Mouse (Mus musculus): ENCODE data around the gene P3h2. TPM values are rescaled to one million over a fixed set of nuclear protein-coding genes. Genes with fewer than 3 reads are reported as not detected.

The P3h2 gene
- polyA plus RNA-seq, 1 experiment from 2014 or later = 1.8 TPM

GRCm38 (mm10) chr16:25953359-25953758, 152.2 kb downstream of the P3h2 start:
- ATAC-seq = no peak
- no peak overlapping the region for H3K4me3 ChIP-seq (ENCODE audit: low read depth, low read length)
- no peak overlapping the region for H3K9ac ChIP-seq (ENCODE audit: low read depth, low read length)
- H3K4me1 ChIP-seq (replicated peaks; ENCODE audit: control insufficient read depth, insufficient read depth, low read length) = no peaks in the 10 kb centered on the region
- no peaks in the 10 kb centered on the region for H3K27me3 ChIP-seq (replicated peaks; ENCODE audit: control insufficient read depth, insufficient read depth, low read length)
- TF ChIP-seq CTCF (IDR thresholded peaks at IDR 0.05; ENCODE audit: low read depth) = no peak
- WGBS = 76% methylated on average over 5 of the region's 5 CpGs
- H3K27ac ChIP-seq (ENCODE audit: low read depth, low read length) = no peak overlapping the region
- H3K4me2 ChIP-seq (replicated peaks; ENCODE audit: low read depth) = no peak overlapping the region
- no peaks in the 10 kb centered on the region for H3K9me3 ChIP-seq (ENCODE audit: control insufficient read depth)
- H3K36me3 ChIP-seq (ENCODE audit: control insufficient read depth, insufficient read depth) = no peaks in the 10 kb centered on the region

- peak; percentile 64 for TF ChIP-seq CTCF (IDR thresholded peaks at IDR 0.05; ENCODE audit: low read depth)
- 53% methylated on average over 2 of the region's 2 CpGs for WGBS
- Histone ChIP-seq H3K27ac (ENCODE audit: low read depth, low read length) (no peak overlapping the region), H3K9ac (ENCODE audit: low read depth, low read length) (no peak overlapping the region), H3K4me1 (replicated peaks; ENCODE audit: control insufficient read depth, insufficient read depth, low read length) (no peaks in the 10 kb centered on the region), H3K36me3 (ENCODE audit: control insufficient read depth, insufficient read depth) (no peaks in the 10 kb centered on the region), H3K4me2 (replicated peaks; ENCODE audit: low read depth) (no peak overlapping the region), H3K9me3 (ENCODE audit: control insufficient read depth) (no peaks in the 10 kb centered on the region), H3K27me3 (replicated peaks; ENCODE audit: control insufficient read depth, insufficient read depth, low read length) (no peaks in the 10 kb centered on the region), H3K4me3 (ENCODE audit: low read depth, low read length) (no peak overlapping the region)
- ATAC-seq = no peak
Observed at GRCm38 (mm10) chr16:25952005-25952404, 153.6 kb downstream of the P3h2 start.

GRCm38 (mm10) chr16:25948067-25948466, 157.5 kb downstream of the P3h2 start:
- WGBS = 34% methylated on average over 1 of the region's 1 CpGs
- H3K9ac ChIP-seq (ENCODE audit: low read depth, low read length) = no peak overlapping the region
- H3K9me3 ChIP-seq (ENCODE audit: control insufficient read depth) = no peaks in the 10 kb centered on the region
- TF ChIP-seq CTCF (IDR thresholded peaks at IDR 0.05; ENCODE audit: low read depth) = no peak
- no peak overlapping the region for H3K4me2 ChIP-seq (replicated peaks; ENCODE audit: low read depth)
- H3K4me3 ChIP-seq (ENCODE audit: low read depth, low read length) = no peak overlapping the region
- H3K36me3 ChIP-seq (ENCODE audit: control insufficient read depth, insufficient read depth) = no peaks in the 10 kb centered on the region
- no peaks in the 10 kb centered on the region for H3K27me3 ChIP-seq (replicated peaks; ENCODE audit: control insufficient read depth, insufficient read depth, low read length)
- H3K4me1 ChIP-seq (replicated peaks; ENCODE audit: control insufficient read depth, insufficient read depth, low read length) = no peaks in the 10 kb centered on the region
- no peak overlapping the region for H3K27ac ChIP-seq (ENCODE audit: low read depth, low read length)
- ATAC-seq = no peak

GRCm38 (mm10) chr16:25945151-25945955, 160.2 kb downstream of the P3h2 start:
- H3K4me2 ChIP-seq (replicated peaks; ENCODE audit: low read depth) = no peak overlapping the region
- H3K4me1 ChIP-seq (replicated peaks; ENCODE audit: control insufficient read depth, insufficient read depth, low read length) = no peaks in the 10 kb centered on the region
- H3K36me3 ChIP-seq (ENCODE audit: control insufficient read depth, insufficient read depth) = no peaks in the 10 kb centered on the region
- H3K4me3 ChIP-seq (ENCODE audit: low read depth, low read length) = no peak overlapping the region
- TF ChIP-seq CTCF (IDR thresholded peaks at IDR 0.05; ENCODE audit: low read depth) = no peak
- H3K9ac ChIP-seq (ENCODE audit: low read depth, low read length) = no peak overlapping the region
- no peaks in the 10 kb centered on the region for H3K9me3 ChIP-seq (ENCODE audit: control insufficient read depth)
- ATAC-seq = no peak
- WGBS = 45% methylated on average over 12 of the region's 12 CpGs
- no peaks in the 10 kb centered on the region for H3K27me3 ChIP-seq (replicated peaks; ENCODE audit: control insufficient read depth, insufficient read depth, low read length)
- no peak overlapping the region for H3K27ac ChIP-seq (ENCODE audit: low read depth, low read length)

- Histone ChIP-seq H3K36me3 (ENCODE audit: control insufficient read depth, insufficient read depth) (no peaks in the 10 kb centered on the region), H3K27ac (ENCODE audit: low read depth, low read length) (no peak overlapping the region), H3K4me1 (replicated peaks; ENCODE audit: control insufficient read depth, insufficient read depth, low read length) (no peaks in the 10 kb centered on the region), H3K9ac (ENCODE audit: low read depth, low read length) (no peak overlapping the region), H3K4me2 (replicated peaks; ENCODE audit: low read depth) (no peak overlapping the region), H3K9me3 (ENCODE audit: control insufficient read depth) (no peaks in the 10 kb centered on the region), H3K27me3 (replicated peaks; ENCODE audit: control insufficient read depth, insufficient read depth, low read length) (no peaks in the 10 kb centered on the region), H3K4me3 (ENCODE audit: low read depth, low read length) (no peak overlapping the region)
- no peak for TF ChIP-seq CTCF (IDR thresholded peaks at IDR 0.05; ENCODE audit: low read depth)
- 68% methylated on average over 4 of the region's 4 CpGs for WGBS
- ATAC-seq = no peak
Observed at GRCm38 (mm10) chr16:25942261-25942660, 163.3 kb downstream of the P3h2 start.

- H3K9ac ChIP-seq (ENCODE audit: low read depth, low read length) = no peak overlapping the region
- H3K4me1 ChIP-seq (replicated peaks; ENCODE audit: control insufficient read depth, insufficient read depth, low read length) = no peaks in the 10 kb centered on the region
- no peaks in the 10 kb centered on the region for H3K36me3 ChIP-seq (ENCODE audit: control insufficient read depth, insufficient read depth)
- no peak for ATAC-seq
- no peak for TF ChIP-seq CTCF (IDR thresholded peaks at IDR 0.05; ENCODE audit: low read depth)
- no peak overlapping the region for H3K27ac ChIP-seq (ENCODE audit: low read depth, low read length)
- WGBS = 82% methylated on average over 2 of the region's 2 CpGs
- H3K4me3 ChIP-seq (ENCODE audit: low read depth, low read length) = no peak overlapping the region
- no peaks in the 10 kb centered on the region for H3K27me3 ChIP-seq (replicated peaks; ENCODE audit: control insufficient read depth, insufficient read depth, low read length)
- no peak overlapping the region for H3K4me2 ChIP-seq (replicated peaks; ENCODE audit: low read depth)
- no peaks in the 10 kb centered on the region for H3K9me3 ChIP-seq (ENCODE audit: control insufficient read depth)
Observed at GRCm38 (mm10) chr16:25934181-25934580, 171.4 kb downstream of the P3h2 start.

Data from intestine, postnatal 0 days (tissue).